Mouse (Mus musculus): ENCODE results near the gene Pcnx2.

Pcnx2 gene

DNA sequence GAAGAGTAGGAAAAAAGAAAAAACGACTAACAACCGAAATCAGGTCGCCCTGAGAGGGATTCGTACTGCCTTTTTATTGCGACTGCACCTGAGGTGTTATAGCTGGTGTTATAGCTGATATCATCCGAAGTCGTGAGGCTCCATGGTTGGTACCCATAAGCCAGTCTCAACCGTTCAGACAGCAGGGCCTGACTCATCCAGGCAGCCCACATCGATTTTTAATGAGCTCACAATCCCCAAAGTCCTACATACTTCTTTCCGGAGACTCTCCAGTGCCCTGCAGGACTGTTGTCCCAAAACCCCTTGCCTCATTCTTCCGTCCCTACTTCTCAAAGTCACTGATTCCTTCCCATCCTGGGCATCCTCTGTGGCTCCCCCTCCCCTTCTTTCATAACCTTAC is 729 bp downstream of the Pcnx2 start:
- DNase-seq (ENCODE audit: low read depth), result no peak

DNA sequence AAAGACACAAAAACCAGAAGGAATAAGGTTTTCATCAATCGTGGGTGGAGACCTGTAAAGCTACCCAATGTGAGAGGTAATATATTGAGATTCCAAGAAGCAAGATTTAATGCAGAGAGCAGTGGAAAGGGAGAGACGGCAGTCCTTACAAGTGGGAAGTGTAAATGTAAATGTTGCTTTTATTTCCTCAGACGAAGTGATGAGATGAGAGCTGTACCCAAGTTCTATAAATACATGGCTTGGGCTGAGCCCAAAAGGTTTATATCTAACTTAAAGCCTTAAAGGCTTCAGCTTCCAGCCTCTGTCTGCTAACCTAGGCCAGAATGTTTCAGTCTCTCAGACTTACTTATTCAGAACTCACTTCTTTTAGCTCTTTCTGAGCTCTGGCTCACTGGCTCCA is 8.2 kb downstream of the Pcnx2 start:
- no peak for DNase-seq (ENCODE audit: low read depth)

DNA sequence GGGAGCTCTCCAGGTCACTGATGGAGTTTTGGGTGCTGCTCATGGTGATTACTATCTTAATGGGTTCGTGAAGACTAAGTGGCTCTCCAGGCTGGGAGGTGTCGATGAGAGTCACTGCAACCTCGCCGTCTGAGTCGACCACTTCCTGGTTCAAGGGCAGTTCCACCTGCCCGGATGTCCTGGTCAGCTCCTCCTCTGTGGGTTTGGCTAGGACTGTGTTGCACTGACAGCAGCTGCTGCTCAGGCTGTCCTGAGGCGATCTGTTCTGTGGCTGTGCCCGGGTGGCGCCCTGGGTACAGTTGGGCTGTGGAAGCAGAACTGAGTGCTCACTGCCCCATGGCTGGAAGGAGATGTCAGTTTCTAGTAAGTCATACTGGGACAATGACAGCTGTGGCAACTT is 10.6 kb downstream of the Pcnx2 start:
- no peak for DNase-seq (ENCODE audit: low read depth)

GRCm38 (mm10) chr8:125880447-125880846 is 17.7 kb downstream of the Pcnx2 start:
- DNase-seq (ENCODE audit: low read depth), result no peak

DNA sequence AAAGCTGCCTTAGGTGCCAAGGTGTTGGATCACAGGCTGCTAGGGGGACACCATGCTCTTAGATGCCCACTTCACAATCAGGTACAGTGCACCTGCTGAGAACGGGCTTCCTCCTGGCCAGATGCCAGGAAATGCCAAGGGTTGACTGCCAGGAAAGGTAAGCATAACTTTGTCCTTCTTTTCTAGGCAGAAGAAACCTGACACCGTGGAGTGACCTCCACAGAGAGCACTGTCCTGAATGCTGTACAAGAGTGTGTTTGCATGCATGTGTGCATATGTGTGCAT is 24.9 kb downstream of the Pcnx2 start:
- no peak for DNase-seq (ENCODE audit: low read depth)

GRCm38 (mm10) chr8:125872501-125873249 is 25.4 kb downstream of the Pcnx2 start:
- no peak for DNase-seq (ENCODE audit: low read depth)

- DNase-seq (ENCODE audit: low read depth), result peak; percentile 49
These were observed 27.2 kb downstream of the Pcnx2 start for GRCm38 (mm10) chr8:125870821-125871321.

- DNase-seq (ENCODE audit: low read depth), result no peak
These were observed 27.9 kb downstream of the Pcnx2 start for GRCm38 (mm10) chr8:125870179-125870702.

DNA sequence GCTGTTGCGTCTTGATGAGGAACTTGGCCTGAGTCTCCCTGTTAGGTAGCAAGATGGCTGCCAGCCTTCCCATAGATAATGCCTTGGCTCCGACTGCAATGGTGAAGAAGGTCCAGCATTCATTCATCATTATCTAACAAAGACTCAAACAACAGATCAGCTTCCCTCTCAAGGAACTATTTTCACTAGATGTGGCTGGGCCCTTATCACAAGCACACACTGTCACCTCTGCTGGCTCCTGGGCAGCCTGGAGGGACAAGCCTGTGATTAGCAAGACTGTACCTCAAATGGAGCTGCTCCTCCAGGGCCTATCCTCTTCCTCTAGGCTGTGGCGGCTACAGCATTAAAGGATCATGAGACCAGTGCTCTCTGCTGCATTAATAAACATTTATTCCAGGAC is 28.4 kb downstream of the Pcnx2 start:
- no peak for DNase-seq (ENCODE audit: low read depth)

GRCm38 (mm10) chr8:125868552-125868951 is 29.6 kb downstream of the Pcnx2 start:
- no peak for DNase-seq (ENCODE audit: low read depth)

DNA sequence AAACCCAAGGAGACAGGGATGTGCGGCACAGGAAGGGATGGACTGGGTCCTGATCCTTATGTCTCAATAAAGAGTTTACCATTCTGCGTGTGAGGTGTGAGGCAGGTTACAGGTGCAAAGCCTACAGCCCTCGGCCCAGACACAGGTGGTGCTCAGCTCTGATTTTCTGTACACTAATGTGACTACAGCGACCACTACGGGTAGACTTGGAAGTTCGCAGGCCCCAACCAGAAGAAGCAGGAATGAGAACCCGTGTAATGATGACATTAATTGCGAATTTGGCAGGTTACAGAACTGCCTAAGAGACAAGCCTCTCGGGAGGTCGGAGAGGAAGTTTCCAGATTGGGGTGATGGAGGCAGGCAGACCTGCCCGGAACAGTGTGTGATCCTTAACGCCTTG is 32.0 kb downstream of the Pcnx2 start:
- DNase-seq (ENCODE audit: low read depth), result no peak

- DNase-seq (ENCODE audit: low read depth), result no peak
These were observed 40.9 kb downstream of the Pcnx2 start for GRCm38 (mm10) chr8:125857251-125857650.

DNA sequence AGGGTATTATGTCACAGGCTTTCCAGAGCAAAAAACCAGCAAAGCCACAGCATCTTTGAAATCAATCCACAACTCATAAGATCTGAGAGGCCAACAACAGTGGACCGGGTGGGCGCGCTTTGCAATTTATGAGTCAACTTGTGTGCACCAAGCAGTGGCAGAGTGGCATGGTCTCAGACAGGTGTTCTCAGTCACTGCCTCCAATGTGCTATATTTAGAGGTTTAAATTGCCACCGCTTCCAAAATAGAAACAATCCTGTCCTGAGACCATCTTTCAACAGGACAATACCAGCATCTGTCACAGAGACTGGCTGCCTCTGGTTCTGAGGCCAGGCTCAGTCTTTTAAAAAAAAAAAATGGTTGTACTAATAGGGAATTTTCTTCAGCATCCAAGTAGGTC is 42.0 kb downstream of the Pcnx2 start:
- no peak for DNase-seq (ENCODE audit: low read depth)

- no peak for DNase-seq (ENCODE audit: low read depth)
These were observed 43.7 kb downstream of the Pcnx2 start for GRCm38 (mm10) chr8:125854379-125854778.

DNA sequence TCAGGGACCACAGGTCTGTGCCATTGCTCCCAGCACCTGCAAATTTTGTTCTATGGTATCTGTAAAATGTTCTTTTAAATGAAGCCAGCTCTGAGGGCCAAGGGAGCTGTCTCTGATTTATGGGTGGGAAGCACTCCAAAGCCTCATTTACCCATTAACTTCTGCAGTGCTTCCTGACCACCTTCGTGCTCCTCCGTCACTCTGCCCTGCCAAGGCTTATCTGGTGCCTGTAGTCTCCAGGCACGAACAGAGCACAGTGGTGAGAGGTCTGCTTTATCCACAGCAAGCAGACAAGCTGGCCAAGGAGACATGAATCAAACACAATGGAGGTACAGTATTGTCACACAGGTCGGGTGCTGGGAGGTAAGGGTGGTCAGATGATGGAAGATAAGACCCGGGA is 44.8 kb downstream of the Pcnx2 start:
- DNase-seq (ENCODE audit: low read depth), result no peak

- no peak for DNase-seq (ENCODE audit: low read depth)
These were observed 48.9 kb downstream of the Pcnx2 start for GRCm38 (mm10) chr8:125849181-125849580.

GRCm38 (mm10) chr8:125847842-125848241 is 50.3 kb downstream of the Pcnx2 start:
- no peak for DNase-seq (ENCODE audit: low read depth)

GRCm38 (mm10) chr8:125845281-125845680 is 52.8 kb downstream of the Pcnx2 start:
- no peak for DNase-seq (ENCODE audit: low read depth)

DNA sequence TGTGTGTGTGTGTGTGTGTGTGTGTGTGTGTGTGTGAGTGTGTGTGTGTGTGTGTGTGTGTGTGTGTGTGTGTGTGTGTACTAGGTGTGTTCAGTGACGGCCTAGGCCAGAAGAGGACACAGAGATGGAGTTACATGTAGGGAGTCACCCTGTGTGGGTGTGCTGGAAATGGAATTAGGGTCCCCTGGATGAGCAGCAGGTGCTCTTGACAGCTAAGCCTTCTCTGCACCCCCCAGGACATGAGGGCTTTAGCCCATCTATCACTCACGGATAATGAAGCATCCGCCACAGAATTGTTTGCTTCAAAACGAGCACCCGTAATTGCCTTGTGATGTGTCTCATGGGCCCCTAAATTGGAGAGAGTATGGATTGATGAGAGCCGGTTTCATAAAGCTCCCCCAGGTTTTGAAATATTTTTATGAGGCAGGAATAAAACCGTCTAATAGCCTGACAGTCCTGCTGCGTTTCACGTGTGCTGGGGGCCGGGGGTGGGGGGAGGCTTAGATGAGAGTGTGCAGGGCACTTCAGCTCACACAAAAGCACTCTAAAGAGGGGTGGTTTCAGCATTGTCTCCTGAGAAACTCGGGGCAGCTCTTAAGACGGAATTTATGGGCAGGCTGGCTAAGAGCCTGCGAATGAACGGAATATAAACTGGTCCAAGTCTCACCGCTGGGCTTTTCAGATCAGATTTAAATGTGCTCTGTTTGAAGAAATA is 54.8 kb downstream of the Pcnx2 start:
- no peak for DNase-seq (ENCODE audit: low read depth)

- no peak for DNase-seq (ENCODE audit: low read depth)
These were observed 56.0 kb downstream of the Pcnx2 start for GRCm38 (mm10) chr8:125842158-125842557.

GRCm38 (mm10) chr8:125824688-125825087 is 73.4 kb downstream of the Pcnx2 start:
- DNase-seq (ENCODE audit: low read depth), result peak; percentile 14

DNA sequence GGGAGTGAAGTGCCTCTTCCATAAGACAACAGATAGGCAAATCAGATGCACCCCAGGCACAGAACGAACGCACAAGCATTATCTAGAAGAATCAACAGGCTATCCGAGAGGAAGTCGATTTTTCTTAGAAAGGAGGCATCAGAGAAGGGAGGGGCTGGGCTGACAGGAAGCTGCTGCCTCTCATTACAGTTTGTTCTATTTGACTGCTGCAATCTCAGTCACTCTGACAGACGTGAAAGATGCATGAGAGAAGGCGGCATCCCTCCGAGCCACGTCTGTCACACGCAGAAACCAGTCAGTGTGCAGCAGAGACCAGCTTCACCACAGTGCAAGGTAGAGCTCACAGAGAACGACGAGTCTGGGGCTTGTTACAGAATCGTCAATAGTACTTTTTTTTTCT is 74.4 kb downstream of the Pcnx2 start:
- peak; percentile 72 for DNase-seq (ENCODE audit: low read depth)

DNA sequence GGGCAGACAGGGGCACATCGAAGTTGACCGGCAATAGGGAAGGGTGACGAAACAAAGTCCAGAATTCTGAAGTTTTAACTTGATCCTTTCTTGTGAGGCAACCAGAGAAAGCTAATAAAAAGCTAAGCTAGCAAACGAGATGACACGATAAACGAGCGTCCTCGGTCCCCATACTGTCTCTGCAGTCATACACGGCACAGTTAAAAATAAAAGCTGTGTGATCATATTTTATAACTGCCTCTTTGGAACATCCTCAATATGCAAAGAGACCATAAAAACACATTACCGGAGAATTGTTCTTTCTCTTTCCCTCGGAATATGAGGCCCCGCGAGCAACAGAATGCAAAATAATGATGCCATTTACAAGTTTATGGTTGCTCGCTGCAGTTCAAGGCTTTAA is 76.1 kb downstream of the Pcnx2 start:
- no peak for DNase-seq (ENCODE audit: low read depth)

DNA sequence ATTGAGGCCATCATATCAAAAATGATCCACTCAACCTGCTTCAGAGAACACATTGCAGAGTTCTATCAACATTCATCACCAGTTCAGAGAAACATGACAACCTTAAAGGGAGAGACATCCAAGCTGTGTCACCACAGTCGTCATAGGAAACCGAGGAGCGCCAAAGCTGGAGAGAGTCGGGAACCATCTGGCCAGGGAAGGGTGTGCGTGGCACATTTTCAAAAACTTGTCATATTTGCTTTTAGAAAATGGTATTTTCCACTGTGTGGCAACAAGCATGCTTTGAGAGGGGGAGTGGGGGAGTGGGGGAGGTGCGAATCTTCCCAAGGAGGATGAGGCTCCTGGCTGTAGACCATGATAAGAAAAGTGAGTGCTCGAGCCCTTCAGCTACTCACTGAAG is 78.3 kb downstream of the Pcnx2 start:
- no peak for DNase-seq (ENCODE audit: low read depth)
